In the genomic region with DNA sequence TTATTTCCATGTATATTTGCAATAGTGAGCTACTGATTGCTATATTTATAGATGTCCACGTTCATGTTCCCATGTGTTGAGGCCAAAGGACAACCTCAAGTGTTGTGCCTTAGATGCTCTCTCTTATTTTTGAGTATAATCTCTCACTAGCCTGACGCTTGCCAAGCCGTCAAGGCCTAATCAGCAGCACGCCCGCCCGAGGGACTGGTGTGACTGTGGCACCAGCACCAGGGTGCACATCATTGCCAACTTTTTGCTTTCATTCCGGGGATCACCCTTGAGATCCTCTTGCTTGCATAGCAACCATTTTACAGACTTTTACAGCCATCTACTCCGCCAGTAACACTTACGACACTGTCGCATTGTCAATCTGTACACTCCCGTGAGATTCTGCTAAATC, we compare ENCODE assay signal across 19 mouse cellular contexts.
DNase-seq lines count a peak whose midpoint lies in the region; ATAC-seq and TF ChIP-seq lines count a peak whose summit lies in the region.
"Had no signal": no experiment of that assay in that cellular context is flagged by ENCODE, and none has a peak within 500 bp of the region (broad histone marks: within the 10 kb centered on the region; RNA-seq: fewer than 3 reads in every experiment).

No protein-coding gene starts in this region.

- peak; percentile 16 to 38 for DNase-seq in heart, adult 18-20 months
- DNase-seq in brain, embryonic 14.5 days (ENCODE audit: low read depth): peak; percentile 69
- peak; percentile 8 to 13 for DNase-seq in heart, postnatal 14 days
- DNase-seq in spleen, postnatal 10 days (ENCODE audit: low spot score in 2 of 2): no peak
- DNase-seq: adrenal gland, adult 8-10 months; cerebellum, adult 11-12 months; cerebellum, adult 9-10 months; gastrocnemius, postnatal 14 days; kidney, adult 9 months had no signal

- intact Hi-C loops in heart, postnatal 14 days (cut with DNase I): no loop called here

- H3K27me3 ChIP-seq in heart, embryonic 12.5 days (replicated peaks): no peaks in the 10 kb centered on the region
- H3K27me3 ChIP-seq: embryonic facial prominence, embryonic 12.5 days; forebrain, embryonic 13.5 days; hindbrain, embryonic 12.5 days had no signal

- ATAC-seq in heart, embryonic 12.5 days (ENCODE audit: insufficient number of reproducible peaks, low FRiP score): no peak
- 0 out of 2 replicates have a peak, but pooled peaks have one; percentile 40 for ATAC-seq in granulocyte monocyte progenitor cell, adult 5-6 weeks (replicated peaks; ENCODE audit: poor library complexity, severe bottlenecking)
- ATAC-seq in activated CD4-positive, CD25-positive, alpha-beta regulatory T cell, adult 4 months: no peak
- ATAC-seq: forebrain, embryonic 13.5 days; hindbrain, embryonic 16.5 days; inflammation-experienced regulatory T-cells, adult 6 months; intestine, postnatal 0 days had no signal

- 82% methylated on average over 11 of the region's 11 CpGs for WGBS in heart, embryonic 12.5 days

- H3K4me1 ChIP-seq in heart, embryonic 12.5 days (replicated peaks): no peaks in the 10 kb centered on the region
- H3K4me1 ChIP-seq: embryonic facial prominence, embryonic 12.5 days; hindbrain, embryonic 12.5 days had no signal

- no peak overlapping the region for H3K9ac ChIP-seq in heart, embryonic 12.5 days
- H3K9ac ChIP-seq: embryonic facial prominence, embryonic 12.5 days; forebrain, embryonic 13.5 days; hindbrain, embryonic 12.5 days had no signal

- H3K4me2 ChIP-seq in heart, embryonic 12.5 days: no peak overlapping the region
- H3K4me2 ChIP-seq: embryonic facial prominence, embryonic 12.5 days; forebrain, embryonic 13.5 days; hindbrain, embryonic 12.5 days had no signal

- no peak overlapping the region for H3K4me3 ChIP-seq in heart, embryonic 12.5 days
- H3K4me3 ChIP-seq: embryonic facial prominence, embryonic 12.5 days; forebrain, embryonic 13.5 days; hindbrain, embryonic 12.5 days had no signal

- H3K9me3 ChIP-seq in heart, embryonic 12.5 days (replicated peaks): no peaks in the 10 kb centered on the region
- H3K9me3 ChIP-seq: embryonic facial prominence, embryonic 12.5 days; forebrain, embryonic 13.5 days; hindbrain, embryonic 12.5 days had no signal

- TF ChIP-seq POLR2A in brain, embryonic 14.5 days (IDR thresholded peaks at IDR 0.05; ENCODE audit: borderline replicate concordance, extremely low read depth, insufficient read depth, insufficient read length, poor library complexity, severe bottlenecking): no peak

- no peak overlapping the region for H3K27ac ChIP-seq in heart, embryonic 12.5 days (ENCODE audit: poor library complexity, severe bottlenecking)
- H3K27ac ChIP-seq: embryonic facial prominence, embryonic 12.5 days; forebrain, embryonic 13.5 days; hindbrain, embryonic 12.5 days; kidney, postnatal 0 days had no signal

- no peaks in the 10 kb centered on the region for H3K36me3 ChIP-seq in heart, embryonic 12.5 days
- H3K36me3 ChIP-seq: embryonic facial prominence, embryonic 12.5 days; hindbrain, embryonic 12.5 days had no signal

- no peak for TF ChIP-seq CTCF in brain, embryonic 14.5 days (IDR thresholded peaks at IDR 0.05; ENCODE audit: borderline replicate concordance, extremely low read depth, insufficient read depth, insufficient read length)

Comparison
In these comparisons a context has a peak if more than half of its experiments do, and no peak if none do; other contexts are left out.
1. DNase-seq: peak in heart, adult 18-20 months (2 of 2), brain, embryonic 14.5 days (single experiment) and heart, postnatal 14 days (2 of 2); none in spleen, postnatal 10 days (0 of 2).